In genomic region chr2:144134575-144134958, GRCm38 (mm10) we compare ENCODE assay signal across 9 mouse cellular contexts.
A peak's percentile ranks its signal among the peaks of the same experiment; 100 is the strongest.
DNase-seq lines count a peak whose midpoint lies in the region; ATAC-seq lines count a peak whose summit lies in the region.
"Had no signal": no experiment of that assay in that cellular context is flagged by ENCODE, and none has a peak within 500 bp of the region (broad histone marks: within the 10 kb centered on the region; RNA-seq: fewer than 3 reads in every experiment).

No protein-coding gene starts in this region.

- H3K9ac ChIP-seq in heart, embryonic 15.5 days, result no peak overlapping the region
- no peak overlapping the region for H3K9ac ChIP-seq in lung, embryonic 16.5 days (ENCODE audit: low read length)

- H3K4me1 ChIP-seq in heart, embryonic 15.5 days (replicated peaks), result peaks cover 10% of the 10 kb centered on the region
- peaks cover 5% of the 10 kb centered on the region for H3K4me1 ChIP-seq in lung, embryonic 16.5 days (replicated peaks; ENCODE audit: control insufficient read depth, insufficient read depth, low read length)

- H3K4me2 ChIP-seq in heart, embryonic 15.5 days, result no peak overlapping the region
- H3K4me2 ChIP-seq in lung, embryonic 16.5 days (ENCODE audit: low read depth, low read length), result no peak overlapping the region

- H3K9me3 ChIP-seq in heart, embryonic 15.5 days (replicated peaks), result no peaks in the 10 kb centered on the region
- peaks cover 3% of the 10 kb centered on the region; the same call in 1 of the 2 replicates for H3K9me3 ChIP-seq in lung, embryonic 16.5 days (ENCODE audit: control insufficient read depth, low read length)

- H3K27me3 ChIP-seq in heart, embryonic 15.5 days, result no peaks in the 10 kb centered on the region
- no peaks in the 10 kb centered on the region for H3K27me3 ChIP-seq in lung, embryonic 16.5 days (ENCODE audit: control insufficient read depth, insufficient read depth, low read depth, low read length)

- no peak for DNase-seq in frontal cortex, postnatal 25 days (ENCODE audit: low spot score in 2 of 2)
- DNase-seq in Muller cell, postnatal 12 days (ENCODE audit: inconsistent ontology term), result peak; percentile 35
- peak; percentile 73 to 74 for DNase-seq in urinary bladder, postnatal 4 days (ENCODE audit: low spot score in 2 of 2)
- DNase-seq in thymus, postnatal 10 days (ENCODE audit: low spot score in 2 of 2), result no peak

- no peaks in the 10 kb centered on the region for H3K36me3 ChIP-seq in heart, embryonic 15.5 days
- H3K36me3 ChIP-seq in lung, embryonic 16.5 days (ENCODE audit: control insufficient read depth, insufficient read depth, low read length), result no peaks in the 10 kb centered on the region

- 58% methylated on average over 9 of the region's 9 CpGs for WGBS in heart, embryonic 15.5 days
- WGBS in lung, embryonic 16.5 days, result 44% methylated on average over 9 of the region's 9 CpGs

- no peak overlapping the region for H3K4me3 ChIP-seq in heart, embryonic 15.5 days
- no peak overlapping the region for H3K4me3 ChIP-seq in lung, embryonic 16.5 days (ENCODE audit: low read length)

- H3K27ac ChIP-seq in heart, embryonic 15.5 days, result peak overlapping the region; percentile 58
- peak overlapping the region; percentile 19; the same call in 1 of the 2 replicates for H3K27ac ChIP-seq in lung, embryonic 16.5 days (ENCODE audit: low read length)
- H3K27ac ChIP-seq: macrophage had no signal

- peak; percentile 97 for ATAC-seq in frontal cortex, adult (ENCODE audit: low TSS enrichment)
- 0 out of 2 replicates have a peak, but pooled peaks have one; percentile 42 for ATAC-seq in heart, embryonic 15.5 days (replicated peaks; ENCODE audit: insufficient number of reproducible peaks, insufficient read depth, low FRiP score, low read depth)
- peak; percentile 77 for ATAC-seq in lung, embryonic 16.5 days (ENCODE audit: low read depth)
- ATAC-seq in inflammation-experienced regulatory T-cells, adult 6 months, result no peak

Comparison
In these comparisons a context has a peak if more than half of its experiments do, and no peak if none do; other contexts are left out.
1. DNase-seq: peak in Muller cell, postnatal 12 days (single experiment) and urinary bladder, postnatal 4 days (2 of 2); none in frontal cortex, postnatal 25 days (0 of 2) and thymus, postnatal 10 days (0 of 2).